Mouse (Mus musculus) 3T3-L1 (cell line): ENCODE results near the gene Cmah.

Experiments
- DNase-seq: peaks from one replicate; pipeline ENCODE4 v3.0.0-alpha.2; 2015; ENCODE audit warnings: low read depth, low spot score

Gene Cmah

DNA sequence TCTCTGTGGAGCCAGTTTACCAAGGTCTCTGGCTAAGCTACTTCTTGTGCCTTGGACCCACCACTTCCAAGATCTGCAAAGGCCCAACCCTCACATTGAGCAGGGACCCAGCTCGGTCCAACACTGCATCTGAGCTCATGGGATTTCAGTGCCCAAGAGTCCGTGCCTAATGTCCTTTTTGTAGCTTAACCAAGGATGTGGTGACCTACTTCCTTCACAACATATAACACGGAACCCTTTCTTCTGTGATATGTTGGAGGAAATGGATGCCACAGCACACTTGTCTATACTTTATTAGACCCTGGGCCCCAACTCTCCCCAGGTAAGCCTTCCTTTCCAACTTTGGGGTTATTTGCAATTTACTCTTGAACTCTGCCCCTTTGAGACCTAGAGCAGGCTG is 186.5 kb downstream of the Cmah start:
- DNase-seq: no peak

DNA sequence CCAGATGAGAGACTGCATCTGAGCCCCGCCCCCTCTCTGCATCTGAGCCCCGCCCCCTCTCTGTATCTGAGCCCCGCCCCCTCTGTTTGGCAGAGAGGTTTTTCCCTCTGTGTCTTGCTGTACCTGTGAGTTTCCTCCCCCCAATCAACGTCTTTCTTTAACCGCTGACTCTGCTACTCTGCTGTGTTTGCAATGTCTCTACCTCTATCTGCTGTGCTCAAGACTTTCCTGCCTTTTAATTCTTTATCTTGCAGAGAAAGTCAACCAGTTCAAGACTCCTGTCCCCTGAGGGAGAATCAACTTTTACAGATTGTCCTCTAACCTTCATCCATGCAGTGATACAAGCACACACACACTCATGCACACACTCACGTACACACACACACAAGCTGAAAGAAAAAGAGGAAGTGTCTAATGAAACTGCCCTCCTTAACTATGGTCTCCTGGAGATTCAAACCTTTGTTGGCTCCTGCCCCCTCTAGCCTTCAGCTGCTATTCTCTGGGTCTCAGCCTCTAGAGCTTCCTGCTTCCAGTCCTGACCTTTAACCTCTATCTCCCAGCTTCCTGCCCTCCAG is 188.0 kb downstream of the Cmah start:
- DNase-seq: no peak

DNA sequence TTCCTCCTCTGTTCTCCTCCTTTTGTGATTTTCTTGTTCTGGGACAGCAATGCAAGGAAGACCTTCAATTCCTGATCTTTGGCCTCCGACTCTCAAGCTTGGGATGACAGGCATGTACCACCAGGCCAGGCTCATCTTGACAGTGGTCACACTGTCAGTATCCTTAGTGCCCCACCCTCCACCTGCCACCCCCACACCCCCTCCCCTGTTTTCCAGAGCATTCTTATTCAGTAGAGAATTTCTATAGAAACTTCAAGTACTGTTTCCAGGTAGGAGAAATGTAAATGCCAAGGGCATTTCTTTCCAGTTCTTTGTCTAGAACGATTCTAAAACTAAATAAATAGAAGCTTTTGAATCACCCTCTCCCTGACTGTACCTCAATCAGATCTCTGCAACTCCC is 190.6 kb downstream of the Cmah start:
- DNase-seq: no peak

DNA sequence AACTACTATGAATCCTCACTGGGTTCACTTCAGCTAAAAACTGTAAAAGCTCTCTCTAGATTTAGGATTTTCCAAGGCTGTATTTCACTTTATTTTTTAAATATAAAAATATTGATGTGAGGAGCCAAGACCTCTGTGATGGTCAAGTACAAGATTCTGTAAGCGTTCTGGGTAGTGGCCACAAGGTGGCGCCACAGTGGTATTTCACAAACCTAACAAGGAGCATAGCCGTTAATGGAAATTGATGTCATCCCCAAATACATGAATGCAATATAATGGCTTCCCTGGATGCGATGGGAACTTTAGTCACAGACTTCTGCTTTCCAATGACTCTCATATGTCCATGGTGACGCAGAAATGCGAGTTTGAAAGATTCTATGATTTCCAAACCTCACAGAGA is 191.7 kb downstream of the Cmah start:
- DNase-seq: peak; percentile 75

DNA sequence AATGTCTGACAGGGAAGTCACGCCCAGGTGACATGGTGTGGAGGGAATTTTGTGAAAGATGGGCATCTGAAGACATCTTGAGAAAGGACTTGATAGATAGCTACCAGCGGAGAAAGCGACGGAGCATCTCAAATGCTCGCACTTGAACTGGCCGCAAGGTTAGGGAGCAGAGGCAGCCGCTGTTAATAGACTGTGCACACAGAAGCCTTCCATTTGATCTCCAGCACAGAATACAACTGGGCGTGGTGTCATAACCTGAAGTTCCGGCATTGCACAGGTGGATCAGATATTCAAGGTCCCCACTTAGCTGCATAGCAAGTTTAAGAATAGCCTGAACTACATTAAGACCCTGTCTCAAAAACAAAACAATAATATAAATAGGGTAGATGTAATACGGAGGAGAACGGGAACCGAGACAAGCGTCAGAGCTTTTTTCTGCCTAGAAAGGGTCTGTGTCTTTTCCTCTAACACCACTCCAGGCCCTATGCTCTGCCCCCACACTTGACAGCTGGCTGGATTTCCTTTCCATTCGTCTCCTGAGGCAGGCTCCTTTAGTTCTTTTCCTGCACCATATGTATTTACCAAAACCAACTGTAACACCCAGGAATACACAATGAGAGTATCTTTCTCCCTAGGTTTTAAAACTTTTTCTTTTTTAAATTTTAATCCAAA is 192.9 kb downstream of the Cmah start:
- no peak for DNase-seq

DNA sequence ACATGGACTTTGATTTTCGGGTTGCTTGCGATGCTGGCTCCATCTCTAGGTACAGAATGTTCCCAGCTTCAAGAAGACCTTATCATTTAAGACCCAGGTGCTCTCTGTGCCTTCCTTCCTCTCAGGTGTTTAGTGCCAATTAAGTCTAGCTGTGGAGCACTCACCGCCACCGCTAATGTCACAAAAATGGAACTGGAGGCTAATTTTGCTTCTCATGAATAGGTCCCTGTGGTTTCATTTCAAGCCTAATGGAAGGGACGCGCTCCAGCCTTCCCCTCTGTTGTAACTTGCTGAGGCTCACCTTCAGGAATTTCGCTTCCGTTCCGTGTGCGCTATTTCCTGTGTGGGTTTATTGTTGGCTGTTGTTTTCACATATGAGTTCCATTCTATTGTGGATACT is 193.6 kb downstream of the Cmah start:
- no peak for DNase-seq

DNA sequence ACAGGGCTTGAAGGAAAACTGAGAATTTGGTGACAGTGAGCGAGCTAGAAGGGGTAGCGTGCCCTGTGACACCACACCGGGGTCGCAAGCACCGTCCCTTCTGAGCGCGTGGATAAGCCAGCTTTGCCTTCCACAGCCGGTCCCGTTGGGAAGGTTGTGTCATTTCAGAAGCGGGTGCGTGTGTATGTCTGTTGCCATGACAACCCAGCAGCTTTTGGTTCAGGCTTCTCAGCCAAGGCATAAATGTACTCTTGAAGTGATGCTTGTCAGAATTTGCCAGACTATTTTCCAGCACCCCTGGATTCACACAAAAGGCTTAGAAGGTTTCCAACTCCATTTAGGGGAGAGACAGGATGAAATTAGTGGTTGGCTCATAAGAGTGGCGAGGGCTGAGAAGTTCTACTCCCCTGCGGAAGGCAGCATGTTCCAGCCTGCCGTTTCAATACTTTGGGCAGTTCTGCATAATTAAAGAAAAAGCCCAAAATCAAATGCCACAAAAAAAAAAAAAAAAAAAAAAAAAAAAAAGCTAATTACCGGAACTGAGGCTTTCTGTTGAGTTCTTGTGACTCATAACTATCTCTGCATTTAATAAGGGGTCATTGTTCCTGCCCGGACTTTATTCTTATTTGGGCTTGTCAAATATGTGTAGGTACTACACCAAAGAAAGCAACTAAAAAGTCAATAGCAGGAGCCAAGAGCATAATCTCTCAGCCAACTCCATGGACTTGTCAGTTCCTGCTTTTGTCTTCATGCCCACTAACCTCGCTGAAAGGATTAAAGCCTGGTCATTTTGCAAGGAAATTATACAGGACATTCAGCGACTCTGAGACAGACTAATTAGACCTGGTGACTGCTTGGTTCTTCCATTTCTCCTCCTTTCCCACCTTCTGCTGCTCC is 194.5 kb downstream of the Cmah start:
- peak; percentile 26 for DNase-seq

DNA sequence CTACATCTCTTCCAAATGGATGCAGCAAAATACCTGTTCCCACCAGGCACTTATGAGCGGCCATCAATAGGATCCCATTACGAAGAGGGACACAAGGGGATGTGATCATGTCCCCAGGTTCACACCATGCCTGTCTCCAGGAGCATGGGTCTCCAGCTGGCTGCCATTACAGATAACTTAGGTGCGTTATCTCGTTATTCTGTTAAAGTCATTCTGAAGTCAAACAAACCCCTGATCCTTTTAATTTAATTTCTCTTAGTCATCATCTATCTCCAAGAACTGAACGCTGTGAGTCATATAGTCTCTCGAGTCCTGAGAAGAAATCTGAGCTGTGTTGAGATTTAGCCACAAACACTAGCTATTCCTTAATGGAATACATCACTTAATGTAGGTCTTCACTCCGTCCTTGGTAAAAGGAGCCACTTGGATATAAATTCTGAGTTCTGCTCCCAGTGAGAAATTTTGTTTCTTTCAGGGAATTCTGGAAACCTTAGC is 195.2 kb downstream of the Cmah start:
- DNase-seq: peak; percentile 69

DNA sequence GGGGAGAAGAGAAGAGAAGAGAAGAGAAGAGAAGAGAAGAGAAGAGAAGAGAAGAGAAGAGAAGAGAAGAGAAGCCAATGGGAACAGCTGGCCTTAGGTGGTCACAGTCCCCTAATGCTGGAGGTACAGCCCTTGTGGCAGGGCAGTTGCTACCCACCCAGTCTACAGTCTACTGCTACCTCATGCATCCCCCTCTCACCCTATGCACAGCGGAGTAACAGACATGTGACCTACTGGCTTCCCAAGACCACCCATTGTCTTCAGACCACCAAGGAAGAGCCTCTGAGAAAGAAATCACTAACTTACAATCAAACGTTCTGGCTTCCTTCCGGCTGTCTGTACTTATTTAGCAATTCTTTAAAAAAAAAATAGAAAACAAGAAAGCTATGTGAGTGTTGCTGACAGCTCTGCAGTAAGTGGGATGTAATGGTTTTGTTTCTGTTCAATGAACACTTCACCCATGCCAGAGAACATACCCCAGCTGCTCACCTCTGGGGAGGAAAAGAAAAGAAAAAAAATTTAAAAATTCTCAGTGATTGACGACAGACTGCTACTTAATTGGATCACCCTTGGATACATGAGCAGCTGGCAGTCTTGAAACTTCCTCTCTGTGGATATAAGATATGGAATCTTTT is 196.5 kb downstream of the Cmah start:
- no peak for DNase-seq

DNA sequence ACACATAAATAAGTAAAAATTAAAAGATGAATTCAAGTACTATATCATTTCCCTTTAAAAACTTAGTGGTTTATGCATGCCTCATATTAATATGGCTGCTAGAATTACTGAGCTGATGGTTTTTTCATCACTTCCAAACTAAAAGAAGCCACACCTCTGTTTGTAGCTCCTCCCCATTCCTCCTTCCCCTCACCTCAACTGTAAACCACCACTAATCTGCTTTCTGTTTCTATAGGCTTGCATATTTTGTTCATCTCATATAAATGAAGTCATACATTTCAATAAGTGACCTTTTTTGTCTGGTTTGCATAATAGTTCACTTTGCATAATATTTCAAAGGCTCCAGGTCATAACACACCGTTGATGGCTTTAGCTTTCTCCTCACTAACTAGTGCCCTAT is 197.3 kb downstream of the Cmah start:
- DNase-seq: no peak

DNA sequence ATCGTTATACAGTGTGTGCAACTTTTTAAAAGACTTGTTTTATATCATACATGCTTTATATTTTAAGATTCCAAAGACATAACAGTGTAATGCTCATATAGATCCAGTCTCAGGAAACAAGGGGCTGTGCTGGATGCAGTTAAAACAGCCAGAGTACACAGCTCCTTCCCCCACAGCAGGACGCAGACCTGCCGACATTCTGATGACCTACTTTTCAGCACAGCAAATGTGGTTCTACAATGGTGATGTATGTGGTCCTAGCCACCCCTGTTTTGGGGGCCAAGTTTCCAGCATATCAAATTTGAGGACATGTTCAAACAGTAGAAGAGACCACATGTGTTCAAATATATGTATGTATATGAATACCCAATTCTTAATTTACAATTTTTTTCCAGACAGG is 198.3 kb downstream of the Cmah start:
- no peak for DNase-seq

DNA sequence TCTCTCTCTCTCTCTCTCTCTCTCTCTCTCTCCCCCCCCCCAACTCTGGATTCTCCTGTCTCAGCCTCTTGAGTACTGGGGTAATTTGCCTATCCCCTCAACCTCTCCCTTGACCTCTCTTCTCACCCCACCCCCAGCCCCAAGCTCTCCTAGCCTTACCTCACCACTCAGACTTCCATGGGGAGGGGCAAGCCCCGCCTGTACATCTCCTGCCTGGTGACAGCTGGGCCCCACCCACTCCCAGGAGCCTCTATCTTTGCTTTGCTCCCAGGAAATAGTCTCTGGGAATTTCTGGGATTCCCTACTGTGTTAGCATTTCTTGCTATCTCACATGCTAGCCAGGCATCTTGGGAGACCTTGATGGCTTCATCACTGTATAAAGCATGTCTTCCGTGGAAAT is 199.7 kb downstream of the Cmah start:
- no peak for DNase-seq
